Mouse (Mus musculus): Measurements from ENCODE around the gene Grid1. TPM values are rescaled to one million over a fixed set of nuclear protein-coding genes. Genes with fewer than 3 reads are reported as not detected.

The Grid1 gene
- total and polyA plus RNA-seq, 3 experiments, result 0.05 TPM; not detected in 2

GRCm38 (mm10) chr14:35027501-35028140 is 207.7 kb downstream of the Grid1 start:
- H3K4me1 ChIP-seq (ENCODE audit: insufficient read depth, low read depth, low read length), result no peaks in the 10 kb centered on the region
- H3K36me3 ChIP-seq (replicated peaks), result no peaks in the 10 kb centered on the region
- DNase-seq (ENCODE audit: low spot score) (no peak), ATAC-seq (ENCODE audit: extremely low read depth, insufficient number of reproducible peaks, low FRiP score, poor library complexity, severe bottlenecking) (no peak)
- no peaks in the 10 kb centered on the region for H3K27me3 ChIP-seq (ENCODE audit: insufficient read depth, low read length)
- no peaks in the 10 kb centered on the region for H3K9me3 ChIP-seq (replicated peaks)
- H3K4me3 ChIP-seq (ENCODE audit: low read depth, low read length), result no peak overlapping the region
- TF ChIP-seq GATA1 (IDR thresholded peaks at IDR 0.05; ENCODE audit: borderline replicate concordance, low read length), result no peak
- TF ChIP-seq GATA2 (IDR thresholded peaks at IDR 0.05; ENCODE audit: borderline replicate concordance, low read depth, low read length), result no peak
- TF ChIP-seq CTCF (IDR thresholded peaks at IDR 0.05; ENCODE audit: low read depth, low read length), result no peak
- TF ChIP-seq TAL1 (conservative IDR thresholded peaks at IDR 0.05; ENCODE audit: low read depth, low read length), result no peak
- TF ChIP-seq POLR2AphosphoS5 (IDR thresholded peaks at IDR 0.05; ENCODE audit: insufficient replicate concordance, low read depth, low read length), result no peak

- no peaks in the 10 kb centered on the region for H3K4me1 ChIP-seq (ENCODE audit: insufficient read depth, low read depth, low read length)
- ATAC-seq (ENCODE audit: extremely low read depth, insufficient number of reproducible peaks, low FRiP score, poor library complexity, severe bottlenecking) (no peak), DNase-seq (ENCODE audit: low spot score) (no peak)
- H3K27me3 ChIP-seq (ENCODE audit: insufficient read depth, low read length), result no peaks in the 10 kb centered on the region
- no peak for TF ChIP-seq GATA1 (IDR thresholded peaks at IDR 0.05; ENCODE audit: borderline replicate concordance, low read length)
- TF ChIP-seq POLR2AphosphoS5 (IDR thresholded peaks at IDR 0.05; ENCODE audit: insufficient replicate concordance, low read depth, low read length), result no peak
- no peak for TF ChIP-seq GATA2 (IDR thresholded peaks at IDR 0.05; ENCODE audit: borderline replicate concordance, low read depth, low read length)
- TF ChIP-seq CTCF (IDR thresholded peaks at IDR 0.05; ENCODE audit: low read depth, low read length), result no peak
- TF ChIP-seq TAL1 (conservative IDR thresholded peaks at IDR 0.05; ENCODE audit: low read depth, low read length), result no peak
- H3K4me3 ChIP-seq (ENCODE audit: low read depth, low read length), result no peak overlapping the region
- H3K36me3 ChIP-seq (replicated peaks), result no peaks in the 10 kb centered on the region
- no peaks in the 10 kb centered on the region for H3K9me3 ChIP-seq (replicated peaks)
These were observed 209.7 kb downstream of the Grid1 start for GRCm38 (mm10) chr14:35029626-35030025.

GRCm38 (mm10) chr14:35030271-35030670 is 210.4 kb downstream of the Grid1 start:
- H3K4me1 ChIP-seq (ENCODE audit: insufficient read depth, low read depth, low read length), result no peaks in the 10 kb centered on the region
- no peak for ATAC-seq (ENCODE audit: extremely low read depth, insufficient number of reproducible peaks, low FRiP score, poor library complexity, severe bottlenecking)
- no peak for DNase-seq (ENCODE audit: low spot score)
- H3K9me3 ChIP-seq (replicated peaks), result no peaks in the 10 kb centered on the region
- TF ChIP-seq GATA2 (IDR thresholded peaks at IDR 0.05; ENCODE audit: borderline replicate concordance, low read depth, low read length) (no peak), TAL1 (conservative IDR thresholded peaks at IDR 0.05; ENCODE audit: low read depth, low read length) (no peak), GATA1 (IDR thresholded peaks at IDR 0.05; ENCODE audit: borderline replicate concordance, low read length) (no peak), CTCF (IDR thresholded peaks at IDR 0.05; ENCODE audit: low read depth, low read length) (no peak), POLR2AphosphoS5 (IDR thresholded peaks at IDR 0.05; ENCODE audit: insufficient replicate concordance, low read depth, low read length) (no peak)
- H3K27me3 ChIP-seq (ENCODE audit: insufficient read depth, low read length), result no peaks in the 10 kb centered on the region
- H3K36me3 ChIP-seq (replicated peaks), result no peaks in the 10 kb centered on the region
- no peak overlapping the region for H3K4me3 ChIP-seq (ENCODE audit: low read depth, low read length)

DNA sequence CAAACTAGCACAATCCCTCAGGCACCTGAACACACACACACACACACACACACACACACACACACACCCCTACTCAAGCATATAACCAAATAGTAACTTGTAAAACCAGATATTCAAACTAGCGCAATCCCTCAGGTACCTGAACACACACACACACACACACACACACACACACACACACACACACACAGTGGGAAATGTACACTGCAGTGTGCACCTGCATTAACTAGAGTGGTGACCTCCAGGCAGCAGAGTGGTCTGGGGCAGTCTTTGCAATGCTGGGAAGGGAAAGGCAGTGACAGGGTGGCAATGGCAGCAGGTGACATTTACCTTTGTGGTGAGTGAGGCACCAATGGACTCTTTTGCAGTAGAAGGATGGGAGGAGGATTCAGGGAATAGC is 212.4 kb downstream of the Grid1 start:
- no peak for ATAC-seq (ENCODE audit: extremely low read depth, insufficient number of reproducible peaks, low FRiP score, poor library complexity, severe bottlenecking)
- no peak for DNase-seq (ENCODE audit: low spot score)
- Histone ChIP-seq H3K9me3 (replicated peaks) (no peaks in the 10 kb centered on the region), H3K27me3 (ENCODE audit: insufficient read depth, low read length) (no peaks in the 10 kb centered on the region), H3K4me1 (ENCODE audit: insufficient read depth, low read depth, low read length) (no peaks in the 10 kb centered on the region), H3K4me3 (ENCODE audit: low read depth, low read length) (no peak overlapping the region), H3K36me3 (replicated peaks) (no peaks in the 10 kb centered on the region)
- no peak for TF ChIP-seq GATA2 (IDR thresholded peaks at IDR 0.05; ENCODE audit: borderline replicate concordance, low read depth, low read length)
- no peak for TF ChIP-seq POLR2AphosphoS5 (IDR thresholded peaks at IDR 0.05; ENCODE audit: insufficient replicate concordance, low read depth, low read length)
- TF ChIP-seq GATA1 (IDR thresholded peaks at IDR 0.05; ENCODE audit: borderline replicate concordance, low read length), result no peak
- no peak for TF ChIP-seq TAL1 (conservative IDR thresholded peaks at IDR 0.05; ENCODE audit: low read depth, low read length)
- no peak for TF ChIP-seq CTCF (IDR thresholded peaks at IDR 0.05; ENCODE audit: low read depth, low read length)

DNA sequence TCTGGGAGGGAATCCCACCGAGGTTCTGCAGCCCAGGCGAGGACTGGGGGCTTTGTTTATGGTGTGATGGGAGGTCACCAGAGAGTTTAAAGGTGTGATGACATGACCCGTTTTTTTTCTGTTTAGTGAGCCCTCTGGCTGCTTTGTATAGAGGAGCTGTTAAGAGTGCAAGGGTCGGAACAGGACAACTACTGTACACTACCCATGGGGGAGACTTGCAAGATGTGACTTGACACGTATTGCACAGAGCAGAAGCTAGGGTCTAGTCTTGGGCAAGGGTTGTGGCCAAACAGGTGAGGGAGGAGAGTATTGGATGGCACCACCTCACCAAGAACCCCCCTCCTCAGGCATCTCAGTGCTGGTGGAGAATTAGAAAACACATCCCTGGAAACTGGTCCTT is 224.4 kb downstream of the Grid1 start:
- Histone ChIP-seq H3K36me3 (replicated peaks) (no peaks in the 10 kb centered on the region), H3K9me3 (replicated peaks) (no peaks in the 10 kb centered on the region), H3K4me1 (ENCODE audit: insufficient read depth, low read depth, low read length) (no peaks in the 10 kb centered on the region), H3K4me3 (ENCODE audit: low read depth, low read length) (no peak overlapping the region), H3K27me3 (ENCODE audit: insufficient read depth, low read length) (no peaks in the 10 kb centered on the region)
- ATAC-seq (ENCODE audit: extremely low read depth, insufficient number of reproducible peaks, low FRiP score, poor library complexity, severe bottlenecking) (no peak), DNase-seq (ENCODE audit: low spot score) (no peak)
- TF ChIP-seq CTCF (IDR thresholded peaks at IDR 0.05; ENCODE audit: low read depth, low read length) (no peak), TAL1 (conservative IDR thresholded peaks at IDR 0.05; ENCODE audit: low read depth, low read length) (no peak), GATA1 (IDR thresholded peaks at IDR 0.05; ENCODE audit: borderline replicate concordance, low read length) (no peak), GATA2 (IDR thresholded peaks at IDR 0.05; ENCODE audit: borderline replicate concordance, low read depth, low read length) (no peak), POLR2AphosphoS5 (IDR thresholded peaks at IDR 0.05; ENCODE audit: insufficient replicate concordance, low read depth, low read length) (no peak)

DNA sequence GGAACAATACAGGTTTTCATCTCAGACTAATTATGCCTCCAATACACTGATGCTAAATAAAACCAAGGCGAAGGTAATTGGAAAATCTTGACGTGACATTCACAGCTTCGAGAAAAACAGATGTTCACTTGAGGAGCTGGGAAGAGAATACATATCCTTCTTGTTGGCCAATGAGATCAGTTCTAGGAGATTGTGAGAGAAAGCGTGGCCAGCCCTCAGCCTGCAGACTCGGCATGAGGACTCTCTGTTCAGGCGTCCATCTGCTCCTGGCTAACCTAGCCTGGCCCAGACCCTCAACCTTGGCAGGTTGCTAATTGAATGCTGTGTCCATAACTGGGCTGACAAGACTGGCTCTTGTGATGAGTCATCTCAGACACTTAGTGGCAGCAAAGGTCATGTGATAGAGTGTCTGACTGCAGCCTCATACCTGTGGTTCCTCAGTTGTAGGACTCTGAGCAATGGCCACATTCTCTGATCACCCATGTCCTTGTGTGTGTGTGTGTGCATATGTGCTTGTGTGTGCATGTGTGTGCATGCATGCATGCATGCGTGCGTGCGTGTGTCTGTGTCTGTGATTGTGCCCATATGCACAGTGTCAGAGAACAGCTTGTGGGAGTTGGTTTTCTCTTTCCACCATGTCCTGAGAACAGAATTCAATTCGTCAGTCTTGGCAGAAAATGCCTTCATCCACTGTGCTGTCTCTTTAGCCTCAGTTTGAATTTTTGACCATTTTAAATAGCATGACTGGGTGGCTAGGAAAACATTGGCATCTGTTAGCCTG is 225.2 kb downstream of the Grid1 start:
- ATAC-seq (ENCODE audit: extremely low read depth, insufficient number of reproducible peaks, low FRiP score, poor library complexity, severe bottlenecking) (no peak), DNase-seq (ENCODE audit: low spot score) (no peak)
- Histone ChIP-seq H3K4me1 (ENCODE audit: insufficient read depth, low read depth, low read length) (no peaks in the 10 kb centered on the region), H3K36me3 (replicated peaks) (no peaks in the 10 kb centered on the region), H3K9me3 (replicated peaks) (no peaks in the 10 kb centered on the region), H3K27me3 (ENCODE audit: insufficient read depth, low read length) (no peaks in the 10 kb centered on the region), H3K4me3 (ENCODE audit: low read depth, low read length) (no peak overlapping the region)
- no peak for TF ChIP-seq GATA1 (IDR thresholded peaks at IDR 0.05; ENCODE audit: borderline replicate concordance, low read length)
- TF ChIP-seq CTCF (IDR thresholded peaks at IDR 0.05; ENCODE audit: low read depth, low read length), result no peak
- no peak for TF ChIP-seq TAL1 (conservative IDR thresholded peaks at IDR 0.05; ENCODE audit: low read depth, low read length)
- no peak for TF ChIP-seq POLR2AphosphoS5 (IDR thresholded peaks at IDR 0.05; ENCODE audit: insufficient replicate concordance, low read depth, low read length)
- no peak for TF ChIP-seq GATA2 (IDR thresholded peaks at IDR 0.05; ENCODE audit: borderline replicate concordance, low read depth, low read length)
